Mouse (Mus musculus): ENCODE measurements around the gene Zfp64. TPM values are rescaled to one million over a fixed set of nuclear protein-coding genes. Genes with fewer than 3 reads are reported as not detected.

The Zfp64 gene
- polyA plus RNA-seq, 1 experiment from 2014 or later = 46.0 TPM

- no peaks in the 10 kb centered on the region for H3K4me1 ChIP-seq (ENCODE audit: control insufficient read depth, insufficient read depth, low read length)
- 90% methylated on average over 6 of the region's 6 CpGs for WGBS
- ATAC-seq = no peak
- no peaks in the 10 kb centered on the region for H3K9me3 ChIP-seq (replicated peaks; ENCODE audit: control insufficient read depth, low read length, poor library complexity, severe bottlenecking)
- H3K36me3 ChIP-seq (ENCODE audit: control insufficient read depth, insufficient read depth, low read length) = peaks cover 41% of the 10 kb centered on the region
- no peak overlapping the region for H3K4me2 ChIP-seq (ENCODE audit: low read length)
- no peak overlapping the region for H3K4me3 ChIP-seq (ENCODE audit: low read depth, low read length)
- no peak overlapping the region for H3K27ac ChIP-seq (ENCODE audit: low read length)
- H3K27me3 ChIP-seq (ENCODE audit: control insufficient read depth, insufficient read depth, low read depth, low read length) = no peaks in the 10 kb centered on the region
- no peak overlapping the region for H3K9ac ChIP-seq (ENCODE audit: low read depth, low read length)
Observed at GRCm38 (mm10) chr2:168936896-168937295, 18.5 kb downstream of the Zfp64 start.

GRCm38 (mm10) chr2:168935165-168935564, 20.2 kb downstream of the Zfp64 start:
- Histone ChIP-seq H3K9ac (ENCODE audit: low read depth, low read length) (no peak overlapping the region), H3K27ac (ENCODE audit: low read length) (no peak overlapping the region), H3K4me3 (ENCODE audit: low read depth, low read length) (no peak overlapping the region), H3K4me2 (ENCODE audit: low read length) (no peak overlapping the region), H3K9me3 (replicated peaks; ENCODE audit: control insufficient read depth, low read length, poor library complexity, severe bottlenecking) (no peaks in the 10 kb centered on the region), H3K36me3 (ENCODE audit: control insufficient read depth, insufficient read depth, low read length) (peaks cover 38% of the 10 kb centered on the region), H3K4me1 (ENCODE audit: control insufficient read depth, insufficient read depth, low read length) (no peaks in the 10 kb centered on the region), H3K27me3 (ENCODE audit: control insufficient read depth, insufficient read depth, low read depth, low read length) (no peaks in the 10 kb centered on the region)
- no peak for ATAC-seq
- WGBS = 91% methylated on average over 35 of the region's 35 CpGs

GRCm38 (mm10) chr2:168931686-168932085, 23.7 kb downstream of the Zfp64 start:
- H3K9ac ChIP-seq (ENCODE audit: low read depth, low read length) = no peak overlapping the region
- 95% methylated on average over 14 of the region's 14 CpGs for WGBS
- no peak overlapping the region for H3K4me2 ChIP-seq (ENCODE audit: low read length)

GRCm38 (mm10) chr2:168929691-168930090, 25.7 kb downstream of the Zfp64 start:
- no peaks in the 10 kb centered on the region for H3K4me1 ChIP-seq (ENCODE audit: control insufficient read depth, insufficient read depth, low read length)
- H3K4me2 ChIP-seq (ENCODE audit: low read length) = no peak overlapping the region
- no peak overlapping the region for H3K4me3 ChIP-seq (ENCODE audit: low read depth, low read length)
- H3K27me3 ChIP-seq (ENCODE audit: control insufficient read depth, insufficient read depth, low read depth, low read length) = no peaks in the 10 kb centered on the region
- 26% methylated on average over 10 of the region's 10 CpGs for WGBS
- ATAC-seq = no peak
- H3K36me3 ChIP-seq (ENCODE audit: control insufficient read depth, insufficient read depth, low read length) = peaks cover 35% of the 10 kb centered on the region
- H3K9ac ChIP-seq (ENCODE audit: low read depth, low read length) = no peak overlapping the region
- no peak overlapping the region for H3K27ac ChIP-seq (ENCODE audit: low read length)
- H3K9me3 ChIP-seq (replicated peaks; ENCODE audit: control insufficient read depth, low read length, poor library complexity, severe bottlenecking) = no peaks in the 10 kb centered on the region

More at GRCm38 (mm10) chr2:168931686-168932085, 23.7 kb downstream of the Zfp64 start:
- H3K36me3 ChIP-seq (ENCODE audit: control insufficient read depth, insufficient read depth, low read length) = peaks cover 35% of the 10 kb centered on the region
- no peak overlapping the region for H3K27ac ChIP-seq (ENCODE audit: low read length)
- no peaks in the 10 kb centered on the region for H3K4me1 ChIP-seq (ENCODE audit: control insufficient read depth, insufficient read depth, low read length)
- H3K9me3 ChIP-seq (replicated peaks; ENCODE audit: control insufficient read depth, low read length, poor library complexity, severe bottlenecking) = no peaks in the 10 kb centered on the region
- H3K4me3 ChIP-seq (ENCODE audit: low read depth, low read length) = no peak overlapping the region
- no peaks in the 10 kb centered on the region for H3K27me3 ChIP-seq (ENCODE audit: control insufficient read depth, insufficient read depth, low read depth, low read length)
- ATAC-seq = no peak

GRCm38 (mm10) chr2:168927401-168927800, 28.0 kb downstream of the Zfp64 start:
- ATAC-seq = no peak
- H3K4me3 ChIP-seq (ENCODE audit: low read depth, low read length) = no peak overlapping the region
- H3K4me2 ChIP-seq (ENCODE audit: low read length) = no peak overlapping the region
- WGBS = 93% methylated on average over 7 of the region's 7 CpGs
- H3K9ac ChIP-seq (ENCODE audit: low read depth, low read length) = no peak overlapping the region
- H3K9me3 ChIP-seq (replicated peaks; ENCODE audit: control insufficient read depth, low read length, poor library complexity, severe bottlenecking) = no peaks in the 10 kb centered on the region
- H3K27ac ChIP-seq (ENCODE audit: low read length) = no peak overlapping the region
- H3K36me3 ChIP-seq (ENCODE audit: control insufficient read depth, insufficient read depth, low read length) = peaks cover 22% of the 10 kb centered on the region
- H3K4me1 ChIP-seq (ENCODE audit: control insufficient read depth, insufficient read depth, low read length) = no peaks in the 10 kb centered on the region
- no peaks in the 10 kb centered on the region for H3K27me3 ChIP-seq (ENCODE audit: control insufficient read depth, insufficient read depth, low read depth, low read length)

GRCm38 (mm10) chr2:168926257-168926810, 29.1 kb downstream of the Zfp64 start:
- peaks cover 18% of the 10 kb centered on the region for H3K36me3 ChIP-seq (ENCODE audit: control insufficient read depth, insufficient read depth, low read length)
- no peak overlapping the region for H3K27ac ChIP-seq (ENCODE audit: low read length)
- no peaks in the 10 kb centered on the region for H3K27me3 ChIP-seq (ENCODE audit: control insufficient read depth, insufficient read depth, low read depth, low read length)
- WGBS = 86% methylated on average over 37 of the region's 37 CpGs
- H3K9ac ChIP-seq (ENCODE audit: low read depth, low read length) = no peak overlapping the region
- no peak overlapping the region for H3K4me2 ChIP-seq (ENCODE audit: low read length)
- H3K4me3 ChIP-seq (ENCODE audit: low read depth, low read length) = no peak overlapping the region
- no peak for ATAC-seq
- H3K4me1 ChIP-seq (ENCODE audit: control insufficient read depth, insufficient read depth, low read length) = no peaks in the 10 kb centered on the region
- H3K9me3 ChIP-seq (replicated peaks; ENCODE audit: control insufficient read depth, low read length, poor library complexity, severe bottlenecking) = no peaks in the 10 kb centered on the region

GRCm38 (mm10) chr2:168923706-168924105, 31.7 kb downstream of the Zfp64 start:
- Histone ChIP-seq H3K4me2 (ENCODE audit: low read length) (no peak overlapping the region), H3K9ac (ENCODE audit: low read depth, low read length) (no peak overlapping the region), H3K4me3 (ENCODE audit: low read depth, low read length) (no peak overlapping the region), H3K27me3 (ENCODE audit: control insufficient read depth, insufficient read depth, low read depth, low read length) (no peaks in the 10 kb centered on the region), H3K36me3 (ENCODE audit: control insufficient read depth, insufficient read depth, low read length) (peaks cover 15% of the 10 kb centered on the region), H3K9me3 (replicated peaks; ENCODE audit: control insufficient read depth, low read length, poor library complexity, severe bottlenecking) (no peaks in the 10 kb centered on the region), H3K27ac (ENCODE audit: low read length) (no peak overlapping the region), H3K4me1 (ENCODE audit: control insufficient read depth, insufficient read depth, low read length) (no peaks in the 10 kb centered on the region)
- no peak for ATAC-seq
- 13% methylated on average over 9 of the region's 9 CpGs for WGBS

GRCm38 (mm10) chr2:168922466-168922865, 32.9 kb downstream of the Zfp64 start:
- no peak overlapping the region for H3K27ac ChIP-seq (ENCODE audit: low read length)
- H3K9me3 ChIP-seq (replicated peaks; ENCODE audit: control insufficient read depth, low read length, poor library complexity, severe bottlenecking) = no peaks in the 10 kb centered on the region
- H3K27me3 ChIP-seq (ENCODE audit: control insufficient read depth, insufficient read depth, low read depth, low read length) = no peaks in the 10 kb centered on the region
- no peak overlapping the region for H3K4me3 ChIP-seq (ENCODE audit: low read depth, low read length)
- peaks cover 15% of the 10 kb centered on the region for H3K36me3 ChIP-seq (ENCODE audit: control insufficient read depth, insufficient read depth, low read length)
- H3K4me2 ChIP-seq (ENCODE audit: low read length) = no peak overlapping the region
- 87% methylated on average over 5 of the region's 5 CpGs for WGBS
- H3K9ac ChIP-seq (ENCODE audit: low read depth, low read length) = no peak overlapping the region
- H3K4me1 ChIP-seq (ENCODE audit: control insufficient read depth, insufficient read depth, low read length) = no peaks in the 10 kb centered on the region
- no peak for ATAC-seq

GRCm38 (mm10) chr2:168920007-168920406, 35.4 kb downstream of the Zfp64 start:
- WGBS = 56% methylated on average over 15 of the region's 15 CpGs
- Histone ChIP-seq H3K4me2 (ENCODE audit: low read length) (no peak overlapping the region), H3K36me3 (ENCODE audit: control insufficient read depth, insufficient read depth, low read length) (no peaks in the 10 kb centered on the region), H3K9ac (ENCODE audit: low read depth, low read length) (no peak overlapping the region), H3K9me3 (replicated peaks; ENCODE audit: control insufficient read depth, low read length, poor library complexity, severe bottlenecking) (no peaks in the 10 kb centered on the region), H3K4me3 (ENCODE audit: low read depth, low read length) (no peak overlapping the region), H3K27ac (ENCODE audit: low read length) (no peak overlapping the region), H3K4me1 (ENCODE audit: control insufficient read depth, insufficient read depth, low read length) (no peaks in the 10 kb centered on the region), H3K27me3 (ENCODE audit: control insufficient read depth, insufficient read depth, low read depth, low read length) (no peaks in the 10 kb centered on the region)
- no peak for ATAC-seq

Measured in midbrain, embryonic 16.5 days (tissue).